Mouse (Mus musculus) MEL (cell line): ENCODE measurements around the gene Tprn. TPM values are rescaled to one million over a fixed set of nuclear protein-coding genes. Genes with fewer than 3 reads are reported as not detected.

Experiments
- DNase-seq: peaks from one replicate; pipeline ENCODE4 v3.0.0; 2011; ENCODE audit warnings: low read depth, low spot score
- H3K27ac ChIP-seq: 2 replicates; pipeline ENCODE4 v1.5.1; 2012; ENCODE audit warnings: low read depth, mild to moderate bottlenecking, control low read depth, low read length, moderate library complexity; ENCODE audit not compliant: control insufficient read depth
- H3K27me3 ChIP-seq, 2 experiments: fragments of 150-350 bp in 1 of 2; sonication (generic) in 1 of 2; 2 replicates each; pipeline ENCODE4 v1.6.1; 2012; ENCODE audit warnings: low read length in 2 of 2, mild to moderate bottlenecking in 2 of 2, improper control_type of control experiment in 1 of 2, moderate library complexity in 1 of 2; ENCODE audit not compliant: insufficient read depth in 2 of 2, control insufficient read depth in 1 of 2
- H3K36me3 ChIP-seq, 2 experiments: 2 replicates each; pipeline ENCODE4 v1.6.1; 2012 to 2014; ENCODE audit warnings: low read length in 2 of 2, improper control_type of control experiment in 1 of 2, inconsistent platforms in 1 of 2, mild to moderate bottlenecking in 1 of 2; ENCODE audit not compliant: insufficient read depth in 2 of 2, control insufficient read depth in 1 of 2
- H3K4me1 ChIP-seq, 2 experiments: fragments of 150-350 bp in 1 of 2; sonication (generic) in 1 of 2; 2 replicates each; pipeline ENCODE4 v1.6.1; 2012; ENCODE audit warnings: low read length in 2 of 2, improper control_type of control experiment in 1 of 2, mild to moderate bottlenecking in 1 of 2; ENCODE audit not compliant: insufficient read depth in 2 of 2, control insufficient read depth in 1 of 2
- H3K4me3 ChIP-seq, 2 experiments: fragments of 150-350 bp in 1 of 2; sonication (generic) in 1 of 2; 2 replicates each; pipeline ENCODE4 v1.5.1; 2012; ENCODE audit warnings: low read depth in 2 of 2, low read length in 2 of 2, mild to moderate bottlenecking in 2 of 2, moderate library complexity in 2 of 2, control low read depth in 1 of 2, improper control_type of control experiment in 1 of 2; ENCODE audit not compliant: control insufficient read depth in 1 of 2, insufficient read depth in 1 of 2
- H3K79me2 ChIP-seq: 2 replicates; pipeline ENCODE4 v1.6.1; 2012; ENCODE audit warnings: mild to moderate bottlenecking, low read length, moderate library complexity; ENCODE audit not compliant: control insufficient read depth, poor library complexity, insufficient read depth
- H3K9ac ChIP-seq: 2 replicates; pipeline ENCODE4 v1.6.1; 2012; ENCODE audit warnings: low read depth, mild to moderate bottlenecking, control low read depth, low read length, moderate library complexity; ENCODE audit not compliant: control insufficient read depth, poor library complexity, severe bottlenecking
- H3K9me3 ChIP-seq: fragments of 150-350 bp; sonication (generic); replicated peaks from 2 replicates; pipeline ENCODE4 v1.6.1; 2012; ENCODE audit warnings: mild to moderate bottlenecking, low read length, improper control_type of control experiment, moderate library complexity; ENCODE audit not compliant: insufficient read depth
- CHD1 ChIP-seq: IDR thresholded peaks from 2 replicates; pipeline ENCODE4 v1.6.1; 2012; ENCODE audit warnings: low read depth, mild to moderate bottlenecking, inconsistent platforms, low read length, improper control_type of control experiment
- CHD2 ChIP-seq: IDR thresholded peaks from 2 replicates; pipeline ENCODE4 v1.6.1; 2011; ENCODE audit warnings: low read length, improper control_type of control experiment
- CTCF ChIP-seq, 3 experiments: IDR thresholded peaks in 2 of 3; conservative IDR thresholded peaks in 1 of 3; 2 replicates each; pipeline ENCODE4 v1.5.1; 2011 to 2012; ENCODE audit warnings: low read length in 3 of 3, low read depth in 2 of 3, mild to moderate bottlenecking in 2 of 3, improper control_type of control experiment in 1 of 3, inconsistent platforms in 1 of 3, mixed read lengths in 1 of 3, moderate library complexity in 1 of 3; ENCODE audit not compliant: control insufficient read depth in 1 of 3, insufficient read depth in 1 of 3, poor library complexity in 1 of 3, severe bottlenecking in 1 of 3
- ELF1 ChIP-seq: IDR thresholded peaks from 2 replicates; pipeline ENCODE4 v1.6.1; 2014; ENCODE audit warnings: low read depth, mild to moderate bottlenecking, inconsistent platforms, low read length, improper control_type of control experiment, moderate library complexity
- EP300 ChIP-seq, 2 experiments: IDR thresholded peaks; 2 replicates each; pipeline ENCODE4 v1.6.1; 2011; ENCODE audit warnings: improper control_type of control experiment in 2 of 2, low read length in 2 of 2, low read depth in 1 of 2, mild to moderate bottlenecking in 1 of 2
- ETS1 ChIP-seq: IDR thresholded peaks from 2 replicates; pipeline ENCODE4 v1.6.1; 2012; ENCODE audit warnings: low read depth, mild to moderate bottlenecking, inconsistent platforms, low read length, improper control_type of control experiment, moderate library complexity
- GATA1 ChIP-seq: IDR thresholded peaks from 2 replicates; pipeline ENCODE4 v1.6.1; 2011; ENCODE audit warnings: low read depth, low read length, improper control_type of control experiment
- HCFC1 ChIP-seq: IDR thresholded peaks from 2 replicates; pipeline ENCODE4 v1.6.1; 2012; ENCODE audit warnings: low read depth, mild to moderate bottlenecking, inconsistent platforms, low read length, improper control_type of control experiment, moderate library complexity
- JUND ChIP-seq: IDR thresholded peaks from 2 replicates; pipeline ENCODE4 v1.6.1; 2011; ENCODE audit warnings: low read depth, mild to moderate bottlenecking, improper control_type of control experiment, low read length
- KAT2A ChIP-seq: conservative IDR thresholded peaks from 2 replicates; pipeline ENCODE4 v1.6.1; 2012; ENCODE audit warnings: low read depth, low read length, improper control_type of control experiment, inconsistent platforms
- MAFK ChIP-seq: IDR thresholded peaks from 2 replicates; pipeline ENCODE4 v1.6.1; 2011; ENCODE audit warnings: low read depth, mild to moderate bottlenecking, low read length, improper control_type of control experiment, borderline replicate concordance
- MAX ChIP-seq: IDR thresholded peaks from 2 replicates; pipeline ENCODE4 v1.6.1; 2011; ENCODE audit warnings: low read length, improper control_type of control experiment
- MAZ ChIP-seq: IDR thresholded peaks from 2 replicates; pipeline ENCODE4 v1.6.1; 2012; ENCODE audit warnings: low read depth, mild to moderate bottlenecking, inconsistent platforms, low read length, improper control_type of control experiment
- MXI1 ChIP-seq: IDR thresholded peaks from 2 replicates; pipeline ENCODE4 v1.6.1; 2011; ENCODE audit warnings: mild to moderate bottlenecking, low read depth, low read length, improper control_type of control experiment
- NRF1 ChIP-seq: IDR thresholded peaks from 2 replicates; pipeline ENCODE4 v1.6.1; 2014; ENCODE audit warnings: low read depth, mild to moderate bottlenecking, inconsistent platforms, low read length, improper control_type of control experiment, moderate library complexity; ENCODE audit not compliant: poor library complexity, insufficient read depth, severe bottlenecking
- POLR2AphosphoS5 ChIP-seq: IDR thresholded peaks from 2 replicates; pipeline ENCODE4 v1.6.1; 2012; ENCODE audit warnings: low read depth, borderline replicate concordance, mild to moderate bottlenecking, inconsistent platforms, low read length, moderate library complexity, mixed read lengths
- RCOR1 ChIP-seq: IDR thresholded peaks from 2 replicates; pipeline ENCODE4 v1.6.1; 2012; ENCODE audit warnings: low read depth, mild to moderate bottlenecking, inconsistent platforms, low read length, improper control_type of control experiment
- SIN3A ChIP-seq: IDR thresholded peaks from 2 replicates; pipeline ENCODE4 v1.6.1; 2012; ENCODE audit warnings: low read length, improper control_type of control experiment, inconsistent platforms
- SMC3 ChIP-seq: IDR thresholded peaks from 2 replicates; pipeline ENCODE4 v1.6.1; 2011; ENCODE audit warnings: low read depth, low read length, improper control_type of control experiment
- TAL1 ChIP-seq: IDR thresholded peaks from 2 replicates; pipeline ENCODE4 v1.6.1; 2012; ENCODE audit warnings: mild to moderate bottlenecking, inconsistent platforms, low read length, moderate library complexity, mixed read lengths
- TBP ChIP-seq: IDR thresholded peaks from 2 replicates; pipeline ENCODE4 v1.8.0; 2011; ENCODE audit warnings: low read depth, low read length, improper control_type of control experiment
- TCF12 ChIP-seq: IDR thresholded peaks from 2 replicates; pipeline ENCODE4 v1.6.1; 2014; ENCODE audit warnings: low read depth, mild to moderate bottlenecking, inconsistent platforms, low read length, improper control_type of control experiment, moderate library complexity
- UBTF ChIP-seq: IDR thresholded peaks from 2 replicates; pipeline ENCODE4 v1.6.1; 2012; ENCODE audit warnings: low read depth, mild to moderate bottlenecking, inconsistent platforms, low read length, improper control_type of control experiment, moderate library complexity, borderline replicate concordance; ENCODE audit not compliant: insufficient read depth
- USF1 ChIP-seq: IDR thresholded peaks from 2 replicates; pipeline ENCODE4 v1.6.1; 2014; ENCODE audit warnings: low read depth, mild to moderate bottlenecking, inconsistent platforms, low read length, improper control_type of control experiment, moderate library complexity
- USF2 ChIP-seq, 2 experiments: IDR thresholded peaks; 2 replicates each; pipeline ENCODE4 v1.6.1; 2011 to 2012; ENCODE audit warnings: improper control_type of control experiment in 2 of 2, low read length in 2 of 2, borderline replicate concordance in 1 of 2, inconsistent platforms in 1 of 2, low read depth in 1 of 2, mild to moderate bottlenecking in 1 of 2; ENCODE audit not compliant: insufficient read depth in 1 of 2
- ZMIZ1 ChIP-seq: IDR thresholded peaks from 2 replicates; pipeline ENCODE4 v1.6.1; 2012; ENCODE audit warnings: low read depth, mild to moderate bottlenecking, inconsistent platforms, low read length, improper control_type of control experiment, moderate library complexity
- ZNF384 ChIP-seq: IDR thresholded peaks from 2 replicates; pipeline ENCODE4 v1.6.1; 2012; ENCODE audit warnings: low read depth, mild to moderate bottlenecking, inconsistent platforms, low read length, improper control_type of control experiment
- polyA plus RNA-seq, 2 experiments: library from polyadenylated mRNA; stranded (reverse) in 1 of 2; unstranded in 1 of 2; fragments of >175 nt in 1 of 2; fragments of >200 nt in 1 of 2; gene quantifications; 2 replicates each; pipeline versions ENCODE4 v1.2.1 to v1.2.4; 2012; ENCODE audit warnings: low replicate concordance in 2 of 2, low read depth in 1 of 2; ENCODE audit not compliant: insufficient read length in 2 of 2, insufficient read depth in 1 of 2, missing spikeins in 1 of 2
- total RNA-seq: library from RNA; depleted of rRNA; stranded (reverse); fragments of 300-350 nt; gene quantifications from 2 replicates; pipeline ENCODE4 v1.2.3, GENCODE M21; 2012

The Tprn gene
- total and polyA plus RNA-seq, 3 experiments = 32.9 to 50.8 TPM; not detected in 1

GRCm38 (mm10) chr2:25224492-25224765 is 38.0 kb upstream of the Tprn start, which contains the start of gene Tubb4b (continued):
- TF ChIP-seq RCOR1 (no peak), CHD1 (no peak), UBTF (no peak; the same call in 1 of the 2 replicates), EP300 (IDR thresholded peaks at IDR 0.05; ENCODE audit: low read depth in 1 of 2, low read length in 2 of 2) (no peak), KAT2A (0 out of 2 replicates have a peak, but pooled peaks have one; percentile 9)

GRCm38 (mm10) chr2:25224766-25225752 is 37.4 kb upstream of the Tprn start:
- Histone ChIP-seq H3K9me3 (no peaks in the 10 kb centered on the region), H3K4me3 (peak overlapping the region; percentile 65 to 93), H3K79me2 (peaks cover 17% of the 10 kb centered on the region), H3K4me1 (peaks cover 6 to 18% of the 10 kb centered on the region in 2 experiments; a peak in 3 of 4 replicates), H3K9ac (peak overlapping the region; percentile 99), H3K36me3 (peaks cover 6 to 8% of the 10 kb centered on the region in 2 experiments), H3K27ac (peak overlapping the region; percentile 100), H3K27me3 (no peaks in the 10 kb centered on the region)
- TF ChIP-seq JUND (no peak), TCF12 (peak; percentile 12; the same call in 1 of the 2 replicates), ZMIZ1 (peak; percentile 53; the same call in 1 of the 2 replicates), POLR2AphosphoS5 (no peak), MXI1 (peak; percentile 74), SIN3A (peak; percentile 59; the same call in 1 of the 2 replicates), USF1 (0 out of 2 replicates have a peak, but pooled peaks have one; percentile 9), MAZ (peak; percentile 84; the same call in 1 of the 2 replicates), CHD1 (peak; percentile 77; the same call in 1 of the 2 replicates), SMC3 (no peak), KAT2A (no peak; the same call in 1 of the 2 replicates), HCFC1 (peak; percentile 74), MAFK (no peak), TBP (no peak), ZNF384 (peak; percentile 57), ETS1 (peak; percentile 8; the same call in 1 of the 2 replicates), CHD2 (peak; percentile 80), TAL1 (no peak), GATA1 (0 out of 2 replicates have a peak, but pooled peaks have one; percentile 5), USF2 (IDR thresholded peaks at IDR 0.05; ENCODE audit: borderline replicate concordance in 1 of 2, insufficient read depth in 1 of 2, low read depth in 1 of 2, low read length in 2 of 2) (no peak), UBTF (no peak), NRF1 (peak; percentile 72), MAX (peak; percentile 30; the same call in 1 of the 2 replicates), ELF1 (peak; percentile 73), CTCF (IDR thresholded peaks at IDR 0.05 in 2 of 3, conservative IDR thresholded peaks at IDR 0.05 in 1 of 3; ENCODE audit: control insufficient read depth in 1 of 3, insufficient read depth in 1 of 3, low read depth in 2 of 3, low read length in 3 of 3, poor library complexity in 1 of 3, severe bottlenecking in 1 of 3) (no peak)
- peak; percentile 99 for DNase-seq
